Mouse (Mus musculus) c-Kit-positive CD71-positive TER-119-positive erythroid progenitor cells, embryonic 14.5 days (primary cell): ENCODE measurements around the gene Skap1.
"Not testable (repeated sequence)": the region's sequence is repeated elsewhere in the genome, so short reads cannot be mapped to it uniquely, and the experiment has no call there.

Source experiments
- DNase-seq: peaks from one replicate; pipeline ENCODE4 v3.0.0-alpha.2; 2013; ENCODE audit warnings: low spot score

Gene Skap1

GRCm38 (mm10) chr11:96696168-96696727 is 231.9 kb downstream of the Skap1 start:
- no peak for DNase-seq

DNA sequence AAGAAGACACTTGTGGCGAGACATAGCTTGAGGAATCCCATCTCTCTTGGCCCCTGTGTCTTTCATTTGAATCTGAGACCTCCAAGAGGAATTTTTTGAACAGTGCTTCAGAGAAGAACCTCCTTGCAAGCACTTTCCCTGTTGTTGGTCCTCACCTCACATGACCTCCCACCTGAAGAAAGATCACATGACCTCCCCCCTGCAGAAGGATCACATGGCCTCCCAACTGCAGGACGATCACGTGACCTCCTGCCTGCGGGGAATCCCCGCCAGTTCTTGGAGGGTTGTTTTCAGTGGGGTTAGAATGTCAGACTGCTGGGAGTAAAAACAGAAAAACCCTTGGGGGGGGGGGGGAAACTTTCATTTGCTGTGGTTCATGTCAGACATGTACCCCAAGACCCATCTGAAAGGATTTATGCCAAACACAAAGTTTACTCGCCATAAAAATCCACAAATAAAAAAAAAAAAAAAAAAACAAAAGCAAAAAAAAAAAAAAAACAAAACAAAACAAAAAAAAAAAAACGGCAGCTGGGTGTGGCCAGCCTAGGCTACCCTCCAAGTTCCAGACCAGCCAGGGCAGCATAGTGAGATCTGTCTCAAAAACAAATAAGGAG is 232.6 kb downstream of the Skap1 start:
- no peak for DNase-seq

- DNase-seq, result no peak
Measured at GRCm38 (mm10) chr11:96697467-96697866, 233.1 kb downstream of the Skap1 start.

DNA sequence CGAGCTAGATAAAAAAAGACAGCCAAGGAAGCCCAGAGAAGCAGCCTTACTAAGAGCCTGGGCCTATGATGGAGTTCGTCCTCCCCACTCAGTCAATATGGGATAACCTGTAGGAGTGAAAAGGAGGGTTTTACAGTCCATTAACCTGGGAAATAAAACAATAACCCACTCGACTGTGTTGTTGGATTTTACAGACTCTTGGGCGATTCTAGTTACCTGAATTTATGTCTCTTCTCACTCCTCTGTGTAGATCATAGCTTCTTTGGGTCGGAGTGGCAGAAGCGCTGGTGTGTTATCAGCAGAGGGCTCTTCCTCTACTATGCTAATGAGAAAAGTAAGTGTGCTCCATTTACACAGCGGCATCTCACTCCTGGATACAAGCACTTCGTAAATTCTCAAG is 239.4 kb downstream of the Skap1 start:
- no peak for DNase-seq

DNA sequence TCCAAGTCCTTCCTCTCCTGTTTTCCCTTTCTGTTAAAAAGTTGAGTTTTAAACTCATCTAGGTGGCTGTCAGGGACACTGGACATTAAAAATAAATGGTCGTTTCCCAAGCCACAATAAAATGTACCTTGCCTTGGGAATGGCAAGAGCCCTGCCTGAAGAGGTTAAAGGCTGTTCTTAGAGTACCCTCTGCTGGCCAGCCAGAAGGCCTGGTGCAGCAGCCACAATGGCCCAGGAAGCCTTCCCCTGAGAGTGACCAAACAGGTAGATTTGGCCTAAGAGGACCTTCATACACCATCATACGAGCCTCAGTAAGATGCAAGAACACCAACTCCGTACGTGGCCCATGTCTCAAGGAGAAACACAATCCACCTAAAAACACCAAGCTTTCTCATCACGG is 246.9 kb downstream of the Skap1 start:
- DNase-seq, result no peak

DNA sequence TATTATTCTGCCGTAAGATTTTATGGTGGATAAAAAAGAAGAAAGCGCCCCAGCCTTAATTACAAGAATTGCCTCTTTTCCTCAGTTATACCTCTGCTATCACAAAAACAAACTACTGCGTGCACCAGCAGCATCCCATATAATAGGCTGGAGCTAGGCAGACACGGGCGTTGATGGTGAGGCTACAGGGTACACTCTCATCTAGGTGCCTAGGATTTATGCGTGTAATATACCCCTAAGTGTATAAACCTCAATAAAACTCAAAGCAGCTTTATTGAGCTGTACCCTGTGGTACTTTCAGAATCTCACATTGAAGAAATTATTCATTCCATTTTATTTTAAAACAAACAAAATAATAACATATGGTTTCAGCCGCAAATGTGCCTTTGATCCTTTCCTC is 247.3 kb downstream of the Skap1 start:
- DNase-seq, result no peak

DNA sequence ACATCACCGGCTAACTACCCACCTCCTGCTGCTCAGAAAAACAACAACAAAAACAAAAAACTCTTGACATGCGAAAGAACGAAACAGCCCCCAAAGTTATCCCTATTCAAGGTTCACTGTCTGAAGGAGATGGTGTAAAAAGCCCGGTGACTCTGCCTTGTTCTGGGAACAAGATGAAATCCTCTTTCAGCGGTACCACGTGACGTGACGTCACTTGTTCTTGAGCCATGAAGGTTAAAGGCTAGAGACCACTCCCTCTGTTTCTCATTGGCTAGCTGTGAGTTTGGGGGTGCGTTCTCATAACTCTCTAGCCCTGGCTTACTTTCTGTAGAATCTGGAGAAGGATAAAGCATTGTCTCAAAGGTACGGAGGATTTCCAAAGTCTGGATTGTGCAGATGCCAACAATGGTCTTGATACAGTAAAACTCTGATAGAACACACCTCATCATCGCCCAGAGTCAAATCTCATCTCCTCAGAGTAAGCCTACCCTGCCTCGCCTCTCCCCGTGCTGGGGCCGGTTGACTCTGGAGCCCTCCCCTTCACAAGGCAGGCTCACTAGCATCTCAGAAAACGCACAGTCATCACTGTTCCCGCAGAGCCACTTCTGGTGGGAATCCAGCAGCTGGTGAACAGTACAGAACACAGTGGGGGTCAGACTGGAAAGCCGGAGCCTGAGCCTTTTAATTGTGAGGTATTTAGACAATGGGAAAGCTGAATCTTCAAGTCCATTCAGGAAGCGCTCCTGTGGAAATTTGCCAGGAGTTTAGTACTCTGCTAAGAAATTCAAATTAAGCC is 249.0 kb downstream of the Skap1 start:
- DNase-seq, result no peak

DNA sequence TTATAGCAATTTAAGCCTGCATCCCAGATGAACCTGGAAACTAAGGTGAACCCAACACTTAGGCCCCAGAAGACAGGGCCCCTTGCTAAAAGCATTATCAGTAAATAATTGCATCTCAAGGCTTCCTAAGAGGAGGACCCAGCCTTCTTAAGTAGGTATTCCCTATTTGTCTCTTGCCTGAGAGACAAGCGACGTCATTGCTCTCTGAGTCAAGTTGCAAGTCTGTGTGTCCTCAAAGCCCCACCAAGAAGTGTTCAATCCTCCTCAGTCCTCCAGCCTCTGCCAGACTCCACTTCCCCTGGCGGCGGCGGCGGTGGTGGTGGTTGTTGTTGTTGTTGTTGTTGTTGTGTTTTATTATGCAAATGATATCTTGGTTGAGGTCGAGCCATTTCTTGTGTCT is 249.6 kb downstream of the Skap1 start:
- no peak for DNase-seq

- not testable (repeated sequence) for DNase-seq
Measured at GRCm38 (mm10) chr11:96715168-96715567, 250.8 kb downstream of the Skap1 start.

DNA sequence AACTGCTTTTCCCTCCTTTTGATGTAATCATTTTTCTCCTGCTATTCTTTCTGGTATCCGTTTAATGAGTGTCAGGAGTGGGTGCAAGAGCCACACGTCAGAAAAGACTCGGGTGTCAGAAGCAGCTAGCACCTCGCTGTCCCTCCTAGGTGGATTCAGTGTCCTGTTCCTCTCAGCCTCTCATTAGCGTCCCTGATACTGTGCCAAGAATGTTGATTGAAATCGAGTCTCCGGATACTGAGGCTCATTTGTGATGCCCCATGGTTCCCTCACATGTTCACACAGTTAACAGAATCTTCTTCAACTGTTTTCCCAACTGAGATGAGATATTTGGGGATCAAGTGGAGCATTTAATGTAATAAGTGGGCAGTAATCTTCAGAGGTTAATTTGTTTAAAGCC is 254.2 kb downstream of the Skap1 start:
- no peak for DNase-seq

DNA sequence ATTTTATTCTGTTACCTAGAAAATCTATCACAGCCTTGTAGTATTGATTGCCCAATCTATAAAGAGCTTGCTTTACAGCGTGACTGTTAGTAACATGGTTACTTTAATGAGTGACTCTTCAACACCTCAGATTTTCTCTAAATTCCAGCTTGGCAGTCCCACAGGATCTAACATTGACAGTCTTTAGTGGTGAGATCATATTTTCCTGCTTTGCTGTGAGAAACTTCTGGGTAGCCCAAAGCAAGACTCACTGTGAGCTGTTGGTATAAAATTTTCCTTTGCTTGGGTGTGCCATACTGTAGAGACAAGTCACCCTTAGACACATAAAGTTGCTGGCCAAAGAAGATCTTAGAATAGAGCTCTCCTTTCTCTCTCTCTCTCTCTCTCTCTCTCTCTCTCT is 261.4 kb downstream of the Skap1 start:
- DNase-seq, result no peak

GRCm38 (mm10) chr11:96728577-96728976 is 264.2 kb downstream of the Skap1 start:
- DNase-seq, result no peak

- no peak for DNase-seq
Measured at GRCm38 (mm10) chr11:96729462-96729861, 265.1 kb downstream of the Skap1 start.

- DNase-seq, result no peak
Measured at GRCm38 (mm10) chr11:96730327-96730726, 265.9 kb downstream of the Skap1 start.

- no peak for DNase-seq
Measured at GRCm38 (mm10) chr11:96732657-96733056, 268.3 kb downstream of the Skap1 start.

GRCm38 (mm10) chr11:96735908-96736307 is 271.5 kb downstream of the Skap1 start:
- no peak for DNase-seq

- DNase-seq, result no peak
Measured at GRCm38 (mm10) chr11:96736361-96736760, 272.0 kb downstream of the Skap1 start.

GRCm38 (mm10) chr11:96737673-96738471 is 273.5 kb downstream of the Skap1 start:
- DNase-seq, result no peak

DNA sequence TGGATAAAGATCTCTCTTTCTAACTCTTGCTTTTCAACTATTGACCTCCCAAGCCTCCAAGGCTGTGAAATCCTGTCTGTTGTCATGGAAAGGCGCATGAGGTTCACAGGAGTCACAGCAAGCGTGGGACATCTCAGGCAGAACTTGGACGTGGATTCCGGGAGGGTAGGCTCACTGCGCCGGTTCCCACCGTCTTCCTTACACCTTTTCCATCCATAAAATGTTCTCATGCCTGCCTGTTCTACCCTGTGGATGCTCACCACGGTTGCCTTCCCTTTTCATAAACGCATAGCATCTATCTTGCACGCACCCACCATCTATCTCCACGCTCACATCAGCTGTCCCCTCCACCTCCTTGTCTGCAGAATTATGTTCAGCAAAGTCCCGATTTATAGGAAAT is 276.4 kb downstream of the Skap1 start:
- DNase-seq, result no peak

- no peak for DNase-seq
Measured at GRCm38 (mm10) chr11:96741995-96742394, 277.6 kb downstream of the Skap1 start.

DNA sequence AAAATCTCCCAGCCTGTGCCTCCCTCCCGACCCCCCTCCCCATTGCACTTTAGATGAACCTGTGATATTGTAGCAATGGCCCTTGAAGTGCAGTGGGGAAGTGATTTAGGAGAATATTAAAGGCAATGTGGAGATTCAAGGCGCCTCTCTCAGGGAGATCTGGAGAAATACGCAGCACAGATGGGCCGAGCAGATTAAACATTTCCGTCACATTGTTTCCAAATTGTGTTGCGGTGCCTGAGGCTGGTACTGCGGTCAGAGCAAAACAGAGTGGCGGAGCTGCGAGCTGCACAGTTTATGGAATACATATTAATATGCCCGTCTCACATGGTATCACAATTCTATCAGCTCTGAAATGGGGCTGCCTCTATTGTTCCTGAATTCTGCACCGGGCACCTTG is 278.6 kb downstream of the Skap1 start:
- DNase-seq, result no peak

- DNase-seq, result no peak
Measured at GRCm38 (mm10) chr11:96743891-96744290, 279.5 kb downstream of the Skap1 start.

DNA sequence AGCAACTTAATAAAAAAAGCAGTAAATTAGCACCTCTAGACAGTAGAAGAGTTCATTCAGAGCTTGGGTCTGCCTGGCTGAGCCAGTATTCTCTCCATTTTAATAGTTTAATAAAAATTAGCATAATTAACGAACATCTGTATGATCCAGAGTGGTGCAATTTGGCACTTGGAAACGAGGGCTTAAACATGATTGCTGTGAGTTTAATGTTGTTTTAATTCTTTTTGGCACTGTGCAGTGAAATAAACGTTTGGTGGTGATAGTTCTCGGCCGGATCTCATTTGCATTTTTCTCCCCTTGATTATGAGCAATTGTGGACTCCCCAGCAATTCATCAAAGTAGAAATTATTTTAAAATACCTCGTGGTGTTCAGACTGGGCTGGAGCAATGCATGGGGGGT is 282.3 kb downstream of the Skap1 start:
- DNase-seq, result no peak
